In the genomic region with DNA sequence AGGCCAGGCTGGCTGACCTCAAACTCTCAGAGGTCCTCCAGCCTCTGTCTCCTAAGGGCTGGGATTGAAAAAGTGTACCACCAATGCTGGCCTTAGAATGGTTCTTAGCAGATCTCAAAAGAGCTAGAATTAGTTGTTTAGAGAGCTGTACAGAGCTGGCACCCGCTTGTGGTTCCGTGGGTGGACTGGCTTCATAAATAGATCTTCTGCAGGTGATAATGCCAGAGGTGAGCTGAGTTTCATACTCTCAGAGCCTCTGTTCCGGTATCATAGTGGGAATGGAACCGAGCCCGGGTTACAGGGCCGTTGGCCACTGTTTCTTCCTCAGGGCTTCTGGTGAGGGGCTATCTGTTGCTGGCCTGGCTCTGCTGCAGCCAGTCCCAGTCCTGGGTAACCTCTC, we compare ENCODE assay signal across 18 mouse cellular contexts. TPM values are rescaled to one million over a fixed set of nuclear protein-coding genes. Genes with fewer than 3 reads are reported as not detected.
"Had no signal": no experiment of that assay in that cellular context is flagged by ENCODE, and none has a peak within 500 bp of the region (broad histone marks: within the 10 kb centered on the region; RNA-seq: fewer than 3 reads in every experiment).

No protein-coding gene starts in this region.

- H3K27ac ChIP-seq: kidney, embryonic 15.5 days; liver, embryonic 15.5 days; midbrain, embryonic 13.5 days; neural tube, embryonic 15.5 days; stomach, embryonic 15.5 days had no signal

- H3K9me3 ChIP-seq: kidney, embryonic 15.5 days; liver, embryonic 15.5 days; midbrain, embryonic 13.5 days; neural tube, embryonic 15.5 days; stomach, embryonic 15.5 days had no signal

- H3K36me3 ChIP-seq: kidney, embryonic 15.5 days; liver, embryonic 15.5 days; midbrain, embryonic 13.5 days; neural tube, embryonic 15.5 days; stomach, embryonic 15.5 days had no signal

- H3K9ac ChIP-seq: kidney, embryonic 15.5 days; liver, embryonic 15.5 days; midbrain, embryonic 13.5 days; neural tube, embryonic 15.5 days; stomach, embryonic 15.5 days had no signal

- DNase-seq: kidney, adult 2 months; kidney, postnatal 36 days; layer of hippocampus, adult 9-11 months; left cerebral cortex, postnatal 4 days; lung, adult 2 months; lung, postnatal 36 days; right cerebral cortex, adult 18-20 months; right cerebral cortex, postnatal 25 days had no signal

- H3K4me3 ChIP-seq: kidney, embryonic 15.5 days; liver, embryonic 15.5 days; midbrain, embryonic 13.5 days; myocyte; neural tube, embryonic 15.5 days; stomach, embryonic 15.5 days had no signal

- H3K4me1 ChIP-seq: neural tube, embryonic 15.5 days had no signal

- ATAC-seq: lung, postnatal 0 days; midbrain, embryonic 13.5 days had no signal

- H3K27me3 ChIP-seq: kidney, embryonic 15.5 days; liver, embryonic 15.5 days; midbrain, embryonic 13.5 days; neural tube, embryonic 15.5 days; stomach, embryonic 15.5 days had no signal

RNA-seq across cellular contexts. Expression of a gene that starts 1.1 kb away (rescaled TPM):
- total RNA-seq: layer of hippocampus, adult 18-20 months had no signal

RNA-seq across cellular contexts. Expression of a gene that starts 30.4 kb away (rescaled TPM):
- polyA plus RNA-seq: kidney, embryonic 15.5 days; liver, embryonic 11.5 days; liver, embryonic 15.5 days; lung, postnatal 0 days; midbrain, embryonic 13.5 days; neural tube, embryonic 11.5 days; neural tube, embryonic 15.5 days; stomach, embryonic 15.5 days had no signal
